Mouse (Mus musculus) frontal cortex, postnatal 25 days (tissue): Measurements from ENCODE around the gene Paqr6.
"Not testable (repeated sequence)": the region's sequence is repeated elsewhere in the genome, so short reads cannot be mapped to it uniquely, and the experiment has no call there.

Experiments used
- DNase-seq, 2 experiments: peaks; one replicate each; pipeline ENCODE4 v3.0.0; 2022; ENCODE audit warnings: low spot score in 2 of 2

The Paqr6 gene

GRCm38 (mm10) chr3:88365705-88366361, 1.4 kb downstream of the Paqr6 start:
- DNase-seq = no peak

DNA sequence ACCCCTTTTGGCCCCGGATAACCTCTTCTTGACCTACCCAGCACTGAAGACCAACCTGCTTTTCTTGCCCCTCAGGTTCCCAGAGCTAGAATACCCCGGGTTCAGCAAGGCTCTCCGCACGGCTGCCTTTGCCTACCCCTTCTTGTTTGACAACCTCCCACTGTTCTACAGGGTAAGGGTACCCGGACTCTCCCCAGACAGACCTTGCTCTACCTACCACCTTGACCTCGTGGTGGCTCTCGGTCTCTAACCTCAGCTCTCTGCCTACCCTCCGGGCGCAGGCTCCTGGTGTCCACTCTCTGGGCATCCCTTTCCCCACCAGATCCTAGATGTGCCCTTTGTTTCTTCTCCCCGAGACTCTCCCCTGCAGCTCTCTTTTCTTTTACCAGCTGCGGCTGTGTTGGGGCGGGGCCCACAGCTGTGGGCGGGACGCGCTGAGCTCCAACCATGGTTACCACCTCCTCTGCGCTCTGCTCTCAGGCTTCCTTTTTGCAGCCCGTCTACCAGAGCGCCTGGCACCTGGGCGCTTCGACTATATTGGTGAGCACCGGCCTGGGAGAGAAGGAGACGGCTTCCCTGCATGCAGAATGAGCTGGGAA, 2.5 kb downstream of the Paqr6 start:
- DNase-seq = peak in 1 of 2 experiments; percentile 53

DNA sequence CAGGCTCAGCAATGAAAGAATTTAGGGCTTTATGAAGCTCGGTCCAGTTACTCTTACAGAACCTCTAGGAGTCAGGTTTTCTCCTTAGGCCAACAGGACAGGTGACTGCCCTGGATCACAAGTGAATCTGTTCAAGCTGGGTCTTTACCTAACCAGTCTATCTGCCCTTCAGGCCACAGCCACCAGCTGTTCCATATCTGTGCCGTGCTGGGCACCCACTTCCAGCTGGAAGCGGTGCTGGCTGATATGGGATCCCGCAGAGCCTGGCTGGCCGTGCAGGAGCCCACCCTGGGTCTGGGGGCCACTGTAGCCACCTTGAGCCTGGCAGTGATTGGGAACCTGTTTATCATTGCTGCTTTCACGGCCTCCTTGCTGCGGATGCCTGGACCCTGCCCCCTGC, 3.1 kb downstream of the Paqr6 start:
- DNase-seq = not testable (repeated sequence)

- not testable (repeated sequence) for DNase-seq
Observed at GRCm38 (mm10) chr3:88368511-88368910, 4.1 kb downstream of the Paqr6 start.

DNA sequence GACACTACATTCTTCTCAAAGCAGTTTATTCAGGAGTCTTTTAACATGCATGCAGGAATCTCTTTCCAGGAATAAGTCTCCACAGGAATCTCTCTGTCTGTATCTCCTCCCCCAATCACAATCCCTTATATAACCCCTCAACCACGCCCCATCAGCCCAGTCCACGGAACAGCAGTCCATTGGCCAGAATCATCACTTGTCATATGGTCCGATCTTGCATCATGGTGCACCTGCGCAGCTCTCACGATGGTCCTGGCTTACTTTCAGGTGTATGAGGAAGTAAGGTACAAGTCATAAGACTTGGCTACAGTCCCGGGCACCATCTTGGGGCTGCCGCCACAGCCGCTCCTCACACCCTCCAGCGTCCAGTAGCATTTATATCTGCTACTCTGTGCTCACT, 8.3 kb downstream of the Paqr6 start, which contains the start of gene Bglap3:
Bglap3 (minus strand) TSS at position 101 of the 400 bp plus-strand sequence.
- DNase-seq = not testable (repeated sequence)

DNA sequence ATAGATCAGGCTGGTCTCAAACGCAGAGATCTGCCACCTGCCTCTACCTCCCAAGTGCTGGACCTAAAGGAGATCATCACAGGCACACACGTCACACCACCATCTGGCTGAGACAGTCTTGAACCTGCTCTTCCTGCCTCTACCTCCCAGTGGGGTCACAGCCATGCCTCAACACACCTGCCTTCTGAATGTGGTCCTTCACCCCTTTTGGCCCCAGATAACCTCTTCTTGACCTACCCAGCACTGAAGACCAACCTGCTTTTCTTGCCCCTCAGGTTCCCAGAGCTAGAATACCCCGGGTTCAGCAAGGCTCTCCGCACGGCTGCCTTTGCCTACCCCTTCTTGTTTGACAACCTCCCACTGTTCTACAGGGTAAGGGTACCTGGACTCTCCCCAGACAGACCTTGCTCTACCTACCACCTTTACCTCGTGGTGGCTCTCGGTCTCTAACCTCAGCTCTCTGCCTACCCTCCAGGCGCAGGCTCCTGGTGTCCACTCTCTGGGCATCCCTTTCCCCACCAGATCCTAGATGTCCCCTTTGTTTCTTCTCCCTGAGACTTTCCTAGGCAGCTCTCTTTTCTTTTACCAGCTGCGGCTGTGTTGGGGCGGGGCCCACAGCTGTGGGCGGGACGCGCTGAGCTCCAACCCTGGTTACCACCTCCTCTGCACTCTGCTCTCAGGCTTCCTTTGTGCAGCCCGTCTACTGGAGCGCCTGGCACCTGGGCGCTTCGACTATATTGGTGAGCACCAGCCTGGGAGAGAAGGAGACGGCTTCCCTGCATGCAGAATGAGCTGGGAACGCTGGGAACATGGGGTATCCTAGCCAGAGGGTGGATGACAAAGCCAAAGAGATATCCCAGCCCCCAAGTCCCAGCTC, 11.6 kb downstream of the Paqr6 start:
- not testable (repeated sequence) for DNase-seq

- not testable (repeated sequence) for DNase-seq
Observed at GRCm38 (mm10) chr3:88376644-88377043, 12.3 kb downstream of the Paqr6 start.

DNA sequence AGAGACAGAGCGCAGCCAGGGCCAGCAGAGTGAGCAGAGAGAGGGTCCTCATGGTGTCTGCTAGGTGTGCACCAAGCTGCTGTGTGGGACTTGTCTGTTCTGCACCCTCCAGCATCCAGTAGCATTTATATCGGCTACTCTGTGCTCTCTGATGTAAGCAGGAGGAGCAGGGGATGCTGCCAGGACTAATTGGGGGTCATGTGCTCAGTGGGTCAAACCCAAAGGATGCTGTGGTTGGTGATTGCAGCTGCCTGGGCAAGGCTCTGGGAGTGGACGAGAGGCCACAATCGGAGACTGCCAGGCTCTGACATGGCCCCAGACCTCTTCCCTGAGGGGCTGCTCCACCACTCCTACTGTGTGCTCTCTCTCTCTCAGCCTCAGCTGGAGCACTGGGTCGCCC, 14.2 kb downstream of the Paqr6 start, which contains the start of gene Bglap2:
Bglap2 (minus strand) TSS at position 101 of the 400 bp plus-strand sequence.
- DNase-seq = not testable (repeated sequence)

DNA sequence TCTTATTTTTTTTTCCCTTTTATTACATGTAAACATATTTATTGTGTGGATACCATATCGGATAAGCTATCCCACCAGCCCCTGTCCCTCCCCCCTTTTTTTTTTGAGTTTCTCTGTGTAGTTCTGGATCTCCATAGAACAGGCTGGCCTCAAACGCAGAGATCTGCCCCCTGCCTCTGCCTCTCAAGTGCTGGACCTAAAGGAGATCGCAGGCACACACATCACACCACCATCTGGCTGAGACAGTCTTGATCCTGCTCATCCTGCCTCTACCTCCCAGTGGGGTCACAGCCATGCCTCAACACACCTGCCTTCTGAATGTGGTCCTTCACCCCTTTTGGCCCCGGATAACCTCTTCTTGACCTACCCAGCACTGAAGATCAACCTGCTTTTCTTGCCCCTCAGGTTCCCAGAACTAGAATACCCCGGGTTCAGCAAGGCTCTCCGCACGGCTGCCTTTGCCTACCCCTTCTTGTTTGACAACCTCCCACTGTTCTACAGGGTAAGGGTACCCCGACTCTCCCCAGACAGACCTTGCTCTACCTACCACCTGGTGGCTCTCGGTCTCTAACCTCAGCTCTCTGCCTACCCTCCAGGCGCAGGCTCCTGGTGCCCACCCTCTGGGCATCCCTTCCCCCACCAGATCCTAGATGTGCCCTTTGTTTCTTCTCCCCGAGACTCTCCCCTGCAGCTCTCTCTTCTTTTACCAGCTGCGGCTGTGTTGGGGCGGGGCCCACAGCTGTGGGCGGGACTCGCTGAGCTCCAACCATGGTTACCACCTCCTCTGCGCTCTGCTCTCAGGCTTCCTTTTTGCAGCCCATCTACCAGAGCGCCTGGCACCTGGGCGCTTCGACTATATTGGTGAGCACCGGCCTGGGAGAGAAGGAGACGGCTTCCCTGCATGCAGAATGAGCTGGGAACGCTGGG, 17.3 kb downstream of the Paqr6 start:
- DNase-seq = not testable (repeated sequence)

DNA sequence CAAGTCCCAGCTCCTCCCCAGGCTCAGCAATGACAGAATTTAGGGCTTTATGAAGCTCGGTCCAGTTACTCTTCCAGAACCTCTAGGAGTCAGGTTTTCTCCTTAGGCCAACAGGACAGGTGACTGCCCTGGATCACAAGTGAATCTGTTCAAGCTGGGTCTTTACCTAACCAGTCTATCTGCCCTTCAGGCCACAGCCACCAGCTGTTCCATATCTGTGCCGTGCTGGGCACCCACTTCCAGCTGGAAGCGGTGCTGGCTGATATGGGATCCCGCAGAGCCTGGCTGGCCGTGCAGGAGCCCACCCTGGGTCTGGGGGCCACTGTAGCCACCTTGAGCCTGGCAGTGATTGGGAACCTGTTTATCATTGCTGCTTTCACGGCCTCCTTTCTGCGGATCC, 18.0 kb downstream of the Paqr6 start:
- DNase-seq = not testable (repeated sequence)

DNA sequence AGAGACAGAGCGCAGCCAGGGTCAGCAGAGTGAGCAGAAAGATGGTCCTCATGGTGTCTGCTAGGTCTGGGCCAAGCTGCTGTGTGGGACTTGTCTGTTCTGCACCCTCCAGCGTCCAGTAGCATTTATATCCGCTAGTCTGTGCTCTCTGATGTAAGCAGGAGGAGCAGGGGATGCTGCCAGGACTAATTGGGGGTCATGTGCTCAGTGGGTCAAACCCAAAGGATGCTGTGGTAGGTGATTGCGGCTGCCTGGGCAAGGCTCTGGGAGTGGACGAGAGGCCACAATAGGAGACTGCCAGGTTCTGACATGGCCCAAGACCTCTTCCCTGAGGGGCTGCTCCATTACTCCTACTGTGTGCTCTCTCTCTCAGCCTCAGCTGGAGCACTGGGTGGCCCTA, 20.0 kb downstream of the Paqr6 start, which contains the start of gene Bglap:
Bglap (minus strand) TSS at position 101 of the 400 bp plus-strand sequence.
- no peak for DNase-seq

GRCm38 (mm10) chr3:88393776-88394375, 29.5 kb downstream of the Paqr6 start:
- no peak for DNase-seq

GRCm38 (mm10) chr3:88395288-88395687, 30.9 kb downstream of the Paqr6 start:
- DNase-seq = no peak

GRCm38 (mm10) chr3:88395742-88396141, 31.4 kb downstream of the Paqr6 start:
- DNase-seq = no peak

GRCm38 (mm10) chr3:88398666-88399065, 34.3 kb downstream of the Paqr6 start:
- DNase-seq = no peak

- DNase-seq = no peak
Observed at GRCm38 (mm10) chr3:88403522-88404230, 39.3 kb downstream of the Paqr6 start.

- DNase-seq = peak; percentile 19 to 60
Observed at GRCm38 (mm10) chr3:88407090-88407489, 42.7 kb downstream of the Paqr6 start.

GRCm38 (mm10) chr3:88407529-88407928, 43.1 kb downstream of the Paqr6 start:
- DNase-seq = no peak

DNA sequence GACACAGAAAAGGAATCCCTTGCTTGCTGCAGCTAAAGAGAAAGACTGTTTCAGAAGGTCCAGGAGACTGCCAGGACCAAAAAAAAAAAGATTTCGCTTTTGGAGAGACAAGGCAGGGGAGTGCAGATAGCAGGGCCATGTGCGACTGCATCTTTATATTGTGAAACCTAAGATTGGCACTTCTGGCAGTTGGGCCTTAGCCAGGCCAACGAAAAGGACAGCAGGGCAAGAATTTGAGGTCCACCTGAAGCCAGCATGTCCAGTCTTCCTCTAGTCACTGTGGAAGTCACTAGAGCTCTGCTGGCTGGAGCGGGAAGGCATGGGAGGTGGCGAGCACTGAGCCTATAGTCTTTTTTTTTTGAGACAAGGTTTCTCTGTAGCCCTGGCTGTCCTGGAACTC, 44.6 kb downstream of the Paqr6 start:
- DNase-seq = no peak
